Mouse (Mus musculus) telencephalon, adult 2 months (tissue): ENCODE measurements at regions not wholly inside any gene's neighbourhood (a gene's known extent, or its start where the extent isn't known, plus 50 kb on each side); places are given as distances from the start of the nearest gene placed in this dataset.

ENCODE experiments used
- DNase-seq: peaks from one replicate; pipeline ENCODE4 v3.0.0-alpha.2; 2011; ENCODE audit warnings: low read depth, low spot score

- no peak for DNase-seq
These were observed 63.7 kb upstream of the Kirrel3 start for GRCm38 (mm10) chr9:34421956-34422355.

- DNase-seq, result no peak
These were observed 62.6 kb upstream of the Kirrel3 start for GRCm38 (mm10) chr9:34423062-34423461.

GRCm38 (mm10) chr9:34426589-34426988 lies 59.1 kb upstream of the Kirrel3 start:
- no peak for DNase-seq

- no peak for DNase-seq
These were observed 58.0 kb upstream of the Kirrel3 start for GRCm38 (mm10) chr9:34427711-34428110.
